Mouse (Mus musculus) lung, adult 18-20 months (tissue): ENCODE results near the gene Syn3.
A peak's percentile ranks its signal among the peaks of the same experiment; 100 is the strongest.

Experiments
- DNase-seq, 2 experiments: peaks; one replicate each; pipeline ENCODE4 v3.0.0; 2022; ENCODE audit warnings: mixed read lengths in 2 of 2

Gene Syn3

DNA sequence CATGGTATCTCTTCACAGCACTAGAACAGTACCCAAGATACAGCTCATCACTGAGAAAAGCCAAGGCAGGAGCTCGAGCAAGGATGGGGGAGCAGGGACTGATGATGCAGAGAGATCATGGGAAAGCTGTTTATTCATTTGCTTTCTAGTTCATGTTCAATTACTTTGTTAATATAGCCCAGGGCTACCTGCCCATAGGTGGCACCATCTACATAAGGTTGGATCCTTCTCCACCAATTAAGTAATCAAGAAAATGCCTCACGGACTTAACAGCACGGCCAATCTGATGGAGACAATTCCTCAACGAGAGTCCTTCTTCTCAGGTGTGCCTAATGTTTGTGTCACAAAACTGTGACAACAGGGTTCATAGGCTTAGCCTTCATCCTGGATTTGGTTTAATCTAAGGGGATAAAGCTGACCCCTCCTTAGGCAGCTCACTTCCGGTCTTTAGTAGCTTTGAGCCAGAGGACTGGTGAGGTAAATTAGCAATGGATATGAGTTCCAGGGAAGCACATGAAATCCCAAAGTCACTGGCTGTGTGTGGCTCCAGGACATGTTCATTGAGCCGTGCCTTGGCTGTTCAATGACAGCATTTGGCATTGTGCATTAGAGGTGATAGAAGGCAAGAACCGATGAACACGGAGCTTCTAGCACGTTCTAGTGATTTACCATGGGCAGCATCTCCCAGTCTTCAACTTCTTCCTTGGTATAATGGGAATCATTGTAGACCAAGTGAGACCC, 423.6 kb downstream of the Syn3 start:
- peak in 1 of 2 experiments; percentile 48 for DNase-seq

DNA sequence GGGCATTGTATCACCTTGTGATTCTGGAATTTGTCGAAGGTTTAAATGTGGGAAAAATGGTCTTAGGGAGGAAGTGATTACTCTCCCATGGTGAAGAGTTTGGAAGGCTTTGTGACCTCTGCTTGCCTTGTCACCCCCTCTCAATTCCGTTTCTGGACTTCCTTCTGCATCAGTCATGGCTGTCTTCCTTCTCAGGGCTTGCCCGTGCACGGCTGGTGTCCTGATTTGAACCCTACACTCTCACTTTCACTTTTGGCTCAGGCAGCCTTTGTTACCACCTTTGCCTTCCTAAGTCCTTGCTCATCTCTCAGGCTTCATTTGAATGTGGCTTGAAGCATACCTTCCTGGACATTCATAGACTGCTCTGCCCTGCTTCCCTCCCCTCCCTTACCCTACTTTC, 424.6 kb downstream of the Syn3 start:
- no peak for DNase-seq

DNA sequence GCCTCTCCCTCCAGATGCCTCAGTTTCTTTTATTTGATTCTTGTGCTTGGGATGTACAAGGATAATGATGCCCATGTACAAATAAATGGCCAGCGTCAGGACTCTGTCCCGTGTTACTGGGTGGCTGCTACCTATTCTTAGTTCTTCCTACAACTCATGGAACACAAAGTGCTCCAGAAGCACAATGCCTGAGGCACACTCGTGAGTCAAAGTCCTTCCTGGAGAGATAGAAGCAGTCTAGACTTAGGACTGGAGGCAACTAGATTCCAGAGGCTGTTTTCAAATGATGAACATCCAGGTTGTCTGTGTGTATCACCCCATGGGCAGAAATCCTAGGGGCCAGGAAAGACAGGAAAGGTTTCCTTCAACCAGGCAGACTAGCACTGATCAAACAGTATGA, 427.9 kb downstream of the Syn3 start:
- no peak for DNase-seq

DNA sequence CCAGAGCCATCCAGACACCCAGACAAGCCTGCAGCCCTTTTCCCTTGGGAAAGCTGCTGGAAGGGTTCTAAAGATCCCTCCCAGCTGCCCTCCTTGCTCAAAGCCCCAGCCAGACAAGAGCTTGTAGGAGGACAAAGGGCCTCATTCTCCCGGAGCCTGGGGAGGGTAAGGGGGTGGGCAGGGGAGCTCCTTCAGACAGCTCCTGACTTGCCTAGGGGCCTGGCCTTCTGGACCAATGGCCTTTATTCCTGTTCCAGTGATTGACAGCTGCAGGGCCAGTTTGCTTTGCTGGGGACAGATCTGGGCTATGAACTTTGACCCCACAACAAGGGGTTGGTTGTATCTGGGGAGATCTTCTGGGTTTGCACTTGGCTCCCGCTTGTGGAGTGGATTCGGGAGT, 429.4 kb downstream of the Syn3 start:
- DNase-seq = no peak

DNA sequence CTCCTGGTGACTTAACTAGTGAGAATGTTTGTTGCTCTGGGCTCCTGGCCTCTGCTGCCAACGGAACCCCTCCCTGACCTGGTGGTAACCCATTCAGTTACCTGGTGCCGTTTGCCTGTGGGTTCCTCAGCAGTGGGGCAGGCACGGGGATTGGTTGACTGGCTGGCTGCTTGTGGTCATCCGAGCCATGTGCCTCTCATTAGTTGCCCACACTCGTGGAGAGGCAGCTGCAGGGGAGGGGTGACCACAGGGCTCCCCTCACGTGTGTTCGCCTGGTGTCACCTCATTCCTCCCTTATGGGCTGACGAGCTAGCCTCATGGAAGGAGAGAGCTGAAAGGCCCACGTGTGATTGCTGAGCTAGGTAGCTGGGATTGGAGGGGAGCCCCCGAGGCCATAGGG, 430.8 kb downstream of the Syn3 start:
- peak; percentile 30 to 47 for DNase-seq

DNA sequence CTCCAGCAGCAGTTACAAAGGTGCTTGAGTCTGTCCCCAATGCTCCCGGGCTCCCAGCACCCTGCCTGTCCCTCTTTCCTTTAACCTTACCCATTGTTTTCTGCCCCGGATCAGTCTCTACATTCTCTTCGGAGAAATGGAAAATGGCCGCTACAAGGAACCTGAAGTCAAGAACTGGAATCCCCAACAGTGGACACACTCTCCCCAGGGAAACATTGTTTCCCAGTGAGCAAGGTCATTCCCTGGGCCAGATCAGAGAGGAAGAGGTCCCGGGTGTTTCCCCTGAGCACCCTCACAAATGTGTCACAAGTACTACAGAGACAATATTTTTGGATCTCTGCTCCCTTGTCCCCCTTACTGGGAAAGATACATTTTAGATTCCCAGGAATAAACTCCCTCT, 432.0 kb downstream of the Syn3 start:
- DNase-seq = no peak

DNA sequence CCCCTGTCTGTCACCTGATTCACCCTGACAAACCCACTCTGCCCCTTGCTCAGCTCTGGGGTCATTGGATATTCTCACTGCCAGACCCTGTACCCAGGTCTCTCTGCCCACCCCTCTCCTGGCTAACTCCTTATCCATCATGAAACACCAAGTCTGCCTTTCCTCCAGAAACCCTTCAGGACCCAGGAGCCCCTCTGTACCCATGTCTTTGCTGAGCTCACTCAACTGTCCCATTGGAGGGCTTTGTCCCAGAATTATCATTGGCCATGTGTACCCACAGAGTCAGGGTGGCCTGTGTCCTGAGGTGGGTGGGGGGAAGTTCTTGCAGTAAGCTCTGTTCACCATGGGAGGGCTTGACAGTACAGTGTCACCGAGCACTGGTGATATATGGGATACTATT, 433.0 kb downstream of the Syn3 start:
- DNase-seq = no peak

DNA sequence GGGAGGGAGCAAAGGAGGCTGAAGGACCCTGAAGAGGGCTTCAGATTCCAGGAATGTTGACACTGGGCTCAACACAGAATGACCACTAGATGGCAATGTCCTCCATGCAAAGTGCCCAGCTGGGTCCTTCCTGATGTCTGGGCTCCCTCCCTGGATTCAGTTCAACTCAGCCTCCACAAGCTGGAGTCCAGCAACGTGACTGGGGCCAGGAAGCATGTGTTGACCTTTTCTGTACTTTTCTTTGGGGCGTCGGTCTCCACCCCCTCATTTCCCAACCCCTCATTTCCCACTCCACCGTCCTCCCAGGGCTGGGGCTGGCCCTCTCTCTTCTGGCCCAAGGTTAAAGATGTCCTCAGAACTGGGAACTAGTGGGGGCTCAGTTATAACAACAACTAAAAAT, 433.8 kb downstream of the Syn3 start:
- DNase-seq = peak; percentile 90 to 94

DNA sequence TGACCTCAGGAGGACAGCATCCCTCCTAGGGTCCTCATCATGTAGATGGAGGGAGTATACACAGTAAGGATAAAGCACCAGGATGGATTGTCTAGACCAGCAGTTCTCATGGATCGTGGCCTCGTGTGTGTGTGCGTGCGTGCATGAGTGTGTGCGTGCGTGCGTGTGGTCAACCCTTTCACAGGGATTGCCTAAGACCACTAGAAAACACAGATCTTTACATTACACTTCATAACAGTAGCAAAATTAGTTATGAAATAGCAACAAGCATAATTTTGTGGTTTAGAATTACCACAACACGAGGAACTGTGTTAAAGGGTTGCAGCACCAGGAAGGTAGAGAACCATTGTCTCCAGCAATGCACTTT, 435.7 kb downstream of the Syn3 start:
- no peak for DNase-seq

DNA sequence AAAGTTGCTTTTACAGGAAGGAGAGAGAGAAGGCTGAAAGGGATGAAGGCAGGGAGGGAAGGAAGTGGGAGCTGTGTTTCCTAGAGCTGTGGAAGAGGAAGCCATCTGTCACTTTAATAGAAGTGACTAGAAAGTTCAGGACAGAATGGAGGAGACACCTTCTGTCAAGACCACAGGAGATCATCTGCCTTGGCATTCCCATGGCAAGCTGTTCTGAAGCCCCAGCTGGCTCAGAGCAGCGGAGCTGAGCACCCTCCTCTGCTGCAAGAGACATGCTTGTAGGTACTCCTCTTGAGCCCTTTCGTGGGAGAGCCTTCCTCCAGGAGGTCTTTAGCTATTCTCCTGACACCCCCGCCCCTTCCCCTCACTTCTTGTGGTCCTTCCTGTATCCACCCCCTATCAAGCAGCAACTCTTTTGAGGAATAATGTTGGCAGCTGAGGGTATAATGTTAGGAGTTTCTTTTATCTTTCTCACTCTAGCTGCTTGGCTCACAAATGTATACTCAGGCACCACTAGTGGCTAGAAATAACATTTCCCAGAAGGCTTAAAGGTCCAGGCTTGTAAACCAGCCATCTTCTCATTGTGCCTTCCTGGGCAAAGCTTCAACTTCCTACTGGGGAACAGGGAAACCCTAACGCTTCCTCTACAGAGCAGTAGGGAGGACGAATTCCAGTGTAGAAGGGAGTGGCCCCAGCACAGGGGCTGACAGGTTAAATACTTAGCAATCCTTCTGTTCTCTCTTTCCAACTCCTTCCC, 436.3 kb downstream of the Syn3 start:
- no peak for DNase-seq

DNA sequence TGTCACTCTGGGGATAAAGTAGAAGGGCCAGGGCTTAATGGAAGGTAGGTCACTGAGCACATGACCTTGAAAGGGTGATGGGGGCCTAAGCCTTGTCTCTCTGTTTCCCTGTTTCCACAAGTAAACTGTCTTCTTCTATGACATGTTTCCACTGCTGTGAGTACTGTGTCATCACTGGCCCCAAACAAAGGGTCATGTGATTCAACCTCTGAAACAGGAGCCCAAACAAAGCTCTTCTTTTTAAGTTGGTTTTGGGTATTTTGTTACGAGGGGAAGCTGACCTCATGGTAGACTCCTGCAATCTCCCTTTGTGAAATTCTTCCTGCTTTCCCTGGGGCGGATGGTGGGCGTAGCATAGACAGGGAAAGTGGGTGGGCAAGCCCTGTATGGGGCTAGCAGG, 438.4 kb downstream of the Syn3 start:
- no peak for DNase-seq

DNA sequence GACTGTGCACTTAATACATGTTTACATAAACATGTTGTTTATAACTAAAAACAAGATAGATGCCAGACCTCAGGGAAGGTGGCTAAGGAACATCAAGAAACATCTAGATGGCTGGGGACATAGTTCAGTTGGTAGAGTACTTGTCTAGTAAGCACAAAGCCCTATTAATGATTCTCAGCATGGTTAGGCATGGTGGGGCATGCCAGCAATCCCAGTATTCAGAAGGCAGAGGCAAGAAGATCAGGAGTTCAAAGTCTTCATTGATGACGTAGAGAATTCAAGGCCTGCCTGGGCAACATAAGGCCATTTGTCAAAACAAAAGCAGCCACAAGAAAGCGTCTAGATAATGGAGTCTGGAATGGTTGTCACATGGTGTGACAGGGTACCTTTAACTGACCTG, 441.0 kb downstream of the Syn3 start:
- DNase-seq = no peak

DNA sequence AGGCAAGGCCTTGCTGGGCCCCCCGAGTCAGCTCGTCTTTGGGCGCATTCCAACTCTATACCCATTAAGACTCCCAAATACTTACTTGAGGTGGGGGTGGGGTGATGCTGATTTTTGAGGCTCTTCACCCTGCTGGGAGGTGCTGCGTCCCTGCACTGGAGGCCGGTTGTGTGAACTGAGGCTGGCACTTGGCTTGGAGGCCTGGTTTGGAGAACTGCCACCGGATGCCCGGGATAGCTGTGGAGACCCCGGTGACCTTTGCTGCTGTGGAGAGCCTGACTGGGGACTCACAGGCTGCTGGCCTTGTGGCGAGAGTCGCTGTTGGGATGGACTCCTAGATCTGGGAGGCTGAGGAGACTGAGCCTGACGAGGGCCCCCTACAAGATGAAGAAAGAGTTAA, 441.4 kb downstream of the Syn3 start:
- no peak for DNase-seq

DNA sequence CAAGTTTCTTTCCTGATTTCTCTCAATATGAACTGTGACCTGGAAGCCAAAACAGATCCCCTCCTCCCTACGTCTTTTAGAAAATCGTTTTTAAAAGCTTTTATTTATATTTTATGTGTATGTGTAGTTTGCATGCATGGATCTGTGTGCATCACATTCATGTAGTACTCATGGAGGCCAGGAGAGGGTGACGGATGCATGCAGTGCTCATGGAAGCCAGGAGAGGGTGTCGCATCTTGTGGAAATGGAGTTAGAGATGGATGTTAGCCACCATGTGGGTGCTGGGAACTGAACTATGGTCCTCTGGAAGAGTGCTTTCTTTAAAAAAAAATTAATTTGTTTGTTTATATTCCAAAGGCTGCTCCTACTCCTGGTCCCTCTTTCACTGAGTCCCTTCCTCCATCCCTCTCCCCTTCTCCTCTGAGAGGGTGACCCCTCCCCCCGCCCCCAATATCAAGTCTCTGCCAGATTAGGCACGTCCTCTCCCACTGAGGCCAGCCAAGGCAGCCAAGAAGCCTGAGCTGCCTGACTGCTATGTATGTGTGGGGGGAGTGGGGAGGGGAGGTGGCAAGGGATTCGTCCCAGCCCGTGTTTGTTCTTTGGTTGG, 442.3 kb downstream of the Syn3 start:
- DNase-seq = no peak

DNA sequence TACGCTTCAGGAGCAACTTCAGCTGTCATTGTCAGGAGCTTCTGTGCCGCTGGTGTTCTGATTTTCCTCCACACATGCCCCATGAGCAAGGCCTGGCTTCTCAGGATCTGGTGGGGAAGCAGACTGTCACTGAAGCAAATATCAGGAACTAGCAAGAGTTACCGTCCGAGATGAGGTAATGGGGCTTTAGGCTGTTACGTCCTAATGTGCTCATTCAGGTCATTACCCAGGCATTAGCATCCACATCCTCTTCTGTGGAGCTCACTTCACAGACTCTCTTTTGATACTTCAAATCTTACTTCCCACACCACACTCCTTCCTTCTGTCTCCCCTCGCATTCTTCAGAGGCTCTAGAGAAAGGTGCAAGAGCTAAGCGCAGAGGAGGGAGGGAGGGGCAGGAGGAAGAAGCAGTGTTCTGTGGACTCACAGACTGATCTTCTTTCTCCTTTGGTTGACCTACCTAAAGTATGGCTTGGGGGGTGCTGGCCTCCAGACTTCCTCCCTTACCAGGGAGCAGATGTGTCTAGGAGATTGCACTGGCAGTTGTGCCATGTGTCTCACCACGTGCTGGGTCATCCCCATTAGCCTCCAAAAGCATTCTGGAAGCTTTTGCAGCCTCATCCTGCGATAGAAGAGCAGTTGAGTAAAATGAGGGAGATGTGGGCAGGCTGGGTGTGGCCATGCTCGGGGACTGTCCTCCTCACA, 445.7 kb downstream of the Syn3 start:
- no peak for DNase-seq

DNA sequence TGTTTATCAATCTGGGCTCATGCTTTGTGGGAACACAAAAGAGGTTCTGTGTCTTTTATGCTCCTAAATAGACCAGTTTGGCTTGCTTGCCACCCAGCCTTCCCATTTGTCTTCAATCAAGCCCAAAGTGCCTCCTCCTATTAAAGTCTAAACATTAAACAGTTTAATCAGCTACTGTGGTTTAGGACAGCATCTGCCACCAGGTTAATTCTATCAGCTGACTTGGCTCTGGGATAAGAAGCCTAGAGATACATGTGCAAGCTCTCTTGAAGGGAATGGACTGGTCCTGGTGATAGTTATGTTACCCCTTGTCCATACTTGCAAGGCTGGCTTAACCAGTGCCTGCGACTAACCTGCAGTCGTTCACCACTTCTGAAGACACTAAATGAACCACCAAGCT, 448.2 kb downstream of the Syn3 start:
- no peak for DNase-seq

DNA sequence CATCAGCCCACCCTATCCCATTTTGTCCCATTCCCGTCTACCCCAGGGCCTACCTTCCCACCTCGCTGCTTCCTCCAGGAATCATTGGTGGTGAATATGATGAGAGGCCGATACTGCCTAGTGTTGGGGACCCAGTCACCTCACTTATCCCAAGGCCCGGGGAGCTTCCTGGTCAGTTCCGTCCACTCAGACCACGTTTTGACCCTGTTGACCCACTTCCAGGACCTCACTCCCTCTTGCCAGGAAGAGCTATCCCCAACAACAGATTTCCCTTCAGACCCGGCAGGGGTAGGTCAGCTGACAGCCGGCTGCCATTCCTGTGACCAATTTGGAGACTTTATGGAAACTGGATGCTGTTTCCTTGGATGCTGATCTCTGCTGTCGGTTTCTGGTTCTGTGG, 450.9 kb downstream of the Syn3 start:
- DNase-seq = no peak

DNA sequence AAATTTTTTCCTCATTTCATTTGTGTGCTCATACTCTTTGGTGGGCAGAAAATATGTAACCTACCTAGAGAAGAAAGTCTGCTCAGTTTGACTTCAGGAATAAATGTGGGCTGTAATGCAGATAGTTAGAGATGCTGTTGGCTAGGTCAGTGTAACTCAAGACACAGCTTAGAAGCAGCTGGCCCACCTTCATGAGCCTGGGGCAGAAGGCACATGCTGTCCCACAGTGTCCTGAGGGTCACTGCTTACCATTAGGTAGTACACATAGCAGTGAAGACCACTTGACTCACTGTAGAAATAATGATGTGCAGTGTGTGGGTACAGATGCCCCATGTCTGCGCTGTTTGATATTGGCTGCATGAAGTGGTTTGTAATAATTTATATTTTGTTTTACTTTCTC, 452.3 kb downstream of the Syn3 start:
- no peak for DNase-seq

DNA sequence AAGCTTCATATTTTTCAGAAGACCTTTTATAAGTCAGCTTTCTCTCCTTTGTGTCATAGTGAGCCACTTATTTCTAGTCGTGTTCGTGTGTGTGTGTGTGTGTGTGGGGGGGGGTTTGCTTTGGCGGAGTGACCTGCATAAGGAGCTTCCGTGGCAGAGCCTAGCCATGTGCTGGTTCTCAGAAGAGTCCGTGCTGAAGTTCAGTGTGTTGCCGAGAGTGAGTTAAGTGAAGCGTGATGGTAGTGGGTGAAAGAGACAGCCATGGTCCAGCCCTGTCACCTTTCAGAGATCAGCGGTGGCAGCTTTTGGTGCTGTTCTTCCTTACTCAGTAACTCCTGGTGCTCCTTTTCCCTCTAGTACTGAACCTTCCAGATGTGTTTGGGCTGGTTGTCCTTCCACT, 454.6 kb downstream of the Syn3 start:
- DNase-seq = no peak

DNA sequence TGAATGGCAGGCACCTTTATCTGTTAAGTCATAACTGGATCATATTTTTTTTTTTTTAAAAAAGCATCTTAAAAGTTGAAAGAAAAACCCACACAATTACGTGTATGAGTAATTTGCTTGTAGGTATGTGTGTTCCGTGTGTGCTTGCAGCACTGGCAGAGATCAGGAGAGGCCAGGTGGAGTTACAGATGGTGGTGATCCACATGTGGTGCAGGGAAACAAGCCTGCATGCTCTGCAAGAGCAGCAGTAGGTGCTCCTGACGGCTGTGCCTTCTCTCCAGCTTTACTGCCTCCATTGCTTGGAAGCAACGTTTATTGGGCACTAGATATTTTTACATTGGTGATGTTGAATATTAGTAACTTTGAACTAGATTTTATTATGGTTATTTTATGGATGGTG, 455.0 kb downstream of the Syn3 start:
- no peak for DNase-seq

DNA sequence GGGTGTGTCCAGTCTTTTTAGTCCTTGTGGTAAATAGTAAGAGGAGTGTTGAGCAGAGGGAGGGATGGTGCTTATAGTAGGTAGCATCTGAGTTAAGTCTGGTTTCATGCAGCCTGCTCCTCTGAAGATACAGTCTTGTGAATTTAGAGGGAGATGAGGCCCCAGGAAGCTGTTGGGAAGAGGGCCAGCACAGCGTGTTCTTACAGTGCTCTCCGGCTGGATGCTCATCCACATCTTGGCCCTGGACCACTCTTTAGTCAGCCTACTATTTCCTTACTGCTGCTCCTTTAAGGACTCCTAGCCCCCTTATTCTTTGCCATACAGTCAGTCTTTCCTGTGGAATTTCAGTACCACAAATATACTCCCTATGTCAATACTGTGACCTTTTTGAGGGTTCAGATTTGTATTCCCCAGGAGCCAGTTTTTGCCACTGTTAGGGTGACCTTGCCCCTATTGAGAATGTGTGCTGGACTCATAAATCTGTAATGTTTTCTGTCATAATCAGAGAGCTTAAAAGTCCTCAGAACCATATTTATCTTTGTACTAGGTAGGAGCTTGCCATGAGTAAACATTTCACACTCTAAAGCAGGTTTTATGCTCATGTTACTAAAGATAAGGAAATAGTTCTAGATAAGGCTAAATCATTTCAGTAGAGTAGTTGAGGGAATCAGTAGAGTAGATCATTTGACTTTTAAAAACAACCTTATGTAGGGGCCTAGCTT, 464.5 kb downstream of the Syn3 start:
- DNase-seq = no peak

DNA sequence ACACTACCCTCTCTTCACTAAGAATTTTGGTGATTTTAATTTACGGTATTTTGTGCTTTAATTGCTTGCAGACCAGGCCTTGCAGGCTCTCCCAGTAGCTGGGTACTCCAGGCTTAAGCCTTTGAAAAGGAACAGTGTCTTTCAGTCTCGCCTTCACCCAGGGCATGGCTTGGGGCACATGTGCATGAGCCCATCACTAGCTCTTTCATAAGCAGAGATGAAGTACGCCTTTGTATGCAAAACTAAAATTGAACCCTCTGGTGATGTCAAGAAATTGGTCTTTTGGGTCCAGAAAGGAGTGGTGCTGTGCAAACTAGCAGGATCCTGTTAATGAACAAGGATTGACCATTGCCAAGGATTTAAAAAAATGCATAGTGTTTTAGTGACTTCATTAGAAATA, 466.2 kb downstream of the Syn3 start:
- DNase-seq = no peak

DNA sequence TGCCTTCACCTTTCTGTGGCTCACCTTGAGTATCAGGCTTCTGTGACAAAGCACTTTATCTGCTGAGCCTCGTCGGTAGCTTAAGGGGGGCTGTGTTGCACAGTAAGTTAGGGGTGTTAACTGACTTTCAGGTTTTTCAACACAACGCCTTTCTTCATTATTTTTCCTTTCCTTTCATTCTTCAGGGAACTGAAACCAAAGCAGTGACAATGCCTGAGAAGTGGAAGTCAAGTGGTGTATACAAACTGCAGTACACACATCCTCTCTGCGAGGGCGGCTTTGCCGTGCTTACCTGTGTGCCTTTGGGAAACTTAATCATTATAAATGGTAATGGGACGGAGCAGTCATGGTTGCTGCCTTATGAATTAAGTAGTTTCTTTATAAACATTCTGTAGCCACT, 468.0 kb downstream of the Syn3 start:
- DNase-seq = no peak
